Mouse (Mus musculus): ENCODE data around the gene Otog. TPM values are rescaled to one million over a fixed set of nuclear protein-coding genes. Genes with fewer than 3 reads are reported as not detected.

The Otog gene
- polyA plus RNA-seq, 1 experiment = not detected

- TF ChIP-seq POLR2A (IDR thresholded peaks at IDR 0.05; ENCODE audit: borderline replicate concordance, control insufficient read depth, low read depth, low read length) = no peak
- TF ChIP-seq CTCF (IDR thresholded peaks at IDR 0.05; ENCODE audit: control insufficient read depth, insufficient read depth, low read length) = no peak
- Histone ChIP-seq H3K4me3 (replicated peaks; ENCODE audit: control insufficient read depth, low read depth, low read length) (no peak overlapping the region), H3K27ac (ENCODE audit: control insufficient read depth, insufficient read depth, low read depth, low read length, poor library complexity) (no peak overlapping the region), H3K4me1 (ENCODE audit: control insufficient read depth, insufficient read depth, low read length) (no peaks in the 10 kb centered on the region)
Measured at GRCm38 (mm10) chr7:46246876-46247275, 6.1 kb downstream of the Otog start.

DNA sequence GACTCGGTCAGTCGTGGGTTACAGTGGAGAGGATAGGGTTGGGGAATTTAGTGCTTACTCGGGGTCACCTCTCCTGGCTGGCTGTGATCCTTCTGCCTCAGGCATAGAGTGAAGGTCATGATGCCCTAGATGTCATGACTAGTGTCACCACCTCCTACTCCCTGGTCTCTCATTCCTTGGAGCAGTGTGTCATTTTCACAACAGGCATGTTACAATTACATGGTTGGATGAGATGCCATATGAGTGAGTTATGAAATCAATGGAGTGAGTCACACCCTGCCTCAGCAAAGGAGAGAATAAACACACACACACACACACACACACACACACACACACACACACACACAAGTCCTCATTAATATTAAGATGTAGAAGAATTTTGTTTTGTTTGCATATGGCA, 6.8 kb downstream of the Otog start:
- Histone ChIP-seq H3K27ac (ENCODE audit: control insufficient read depth, insufficient read depth, low read depth, low read length, poor library complexity) (no peak overlapping the region), H3K4me3 (replicated peaks; ENCODE audit: control insufficient read depth, low read depth, low read length) (no peak overlapping the region), H3K4me1 (ENCODE audit: control insufficient read depth, insufficient read depth, low read length) (no peaks in the 10 kb centered on the region)
- no peak for TF ChIP-seq CTCF (IDR thresholded peaks at IDR 0.05; ENCODE audit: control insufficient read depth, insufficient read depth, low read length)
- no peak for TF ChIP-seq POLR2A (IDR thresholded peaks at IDR 0.05; ENCODE audit: borderline replicate concordance, control insufficient read depth, low read depth, low read length)
- WGBS = 68% methylated on average over 3 of the region's 3 CpGs

- Histone ChIP-seq H3K27ac (ENCODE audit: control insufficient read depth, insufficient read depth, low read depth, low read length, poor library complexity) (no peak overlapping the region), H3K4me1 (ENCODE audit: control insufficient read depth, insufficient read depth, low read length) (no peaks in the 10 kb centered on the region), H3K4me3 (replicated peaks; ENCODE audit: control insufficient read depth, low read depth, low read length) (no peak overlapping the region)
- TF ChIP-seq CTCF (IDR thresholded peaks at IDR 0.05; ENCODE audit: control insufficient read depth, insufficient read depth, low read length) (no peak), POLR2A (IDR thresholded peaks at IDR 0.05; ENCODE audit: borderline replicate concordance, control insufficient read depth, low read depth, low read length) (no peak)
- 76% methylated on average over 4 of the region's 4 CpGs for WGBS
Measured at GRCm38 (mm10) chr7:46251841-46252240, 11.1 kb downstream of the Otog start.

DNA sequence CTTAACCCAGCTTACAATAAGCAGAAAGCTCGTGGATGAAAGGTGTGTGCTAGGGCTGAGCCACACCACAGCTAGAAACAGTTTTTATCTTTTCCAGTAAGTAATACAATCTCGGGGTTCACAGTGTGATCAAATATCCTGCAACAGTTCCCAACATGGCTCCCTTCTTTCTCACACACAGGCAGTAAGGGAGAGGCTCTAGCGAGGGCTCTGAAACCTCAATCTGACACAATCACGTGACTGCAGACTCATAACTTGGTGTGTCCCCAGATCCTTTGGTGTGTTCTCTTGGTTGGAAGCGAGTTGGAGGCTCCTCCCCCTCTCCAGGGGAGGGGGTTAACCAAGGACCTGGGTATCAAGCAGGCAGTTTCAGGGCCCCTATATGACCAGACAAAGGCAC, 35.4 kb downstream of the Otog start:
- Histone ChIP-seq H3K27ac (ENCODE audit: control insufficient read depth, insufficient read depth, low read depth, low read length, poor library complexity) (no peak overlapping the region), H3K4me1 (ENCODE audit: control insufficient read depth, insufficient read depth, low read length) (no peaks in the 10 kb centered on the region), H3K4me3 (replicated peaks; ENCODE audit: control insufficient read depth, low read depth, low read length) (no peak overlapping the region)
- TF ChIP-seq POLR2A (IDR thresholded peaks at IDR 0.05; ENCODE audit: borderline replicate concordance, control insufficient read depth, low read depth, low read length) = no peak
- no peak for TF ChIP-seq CTCF (IDR thresholded peaks at IDR 0.05; ENCODE audit: control insufficient read depth, insufficient read depth, low read length)
- 49% methylated on average over 5 of the region's 5 CpGs for WGBS

DNA sequence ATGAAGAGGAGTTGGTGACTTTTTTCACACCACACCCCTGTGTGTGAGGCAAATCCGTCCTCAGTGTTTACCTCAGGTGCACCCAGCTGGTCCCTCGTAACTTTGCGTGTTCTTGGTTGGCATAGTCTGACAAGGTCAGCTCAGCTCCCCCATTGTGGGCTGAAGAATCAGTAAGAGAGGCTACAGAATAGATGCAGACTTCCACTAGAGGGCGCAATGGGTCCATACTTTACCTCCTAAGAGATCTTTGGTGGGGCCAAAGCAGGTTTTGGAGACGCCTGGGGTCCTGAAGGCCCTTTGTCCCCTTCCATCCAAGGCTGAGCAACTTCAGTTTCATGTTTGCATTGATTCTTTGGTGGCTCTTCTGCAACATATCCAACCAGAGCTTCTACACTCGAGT, 39.2 kb downstream of the Otog start:
- Histone ChIP-seq H3K27ac (ENCODE audit: control insufficient read depth, insufficient read depth, low read depth, low read length, poor library complexity) (no peak overlapping the region), H3K4me3 (replicated peaks; ENCODE audit: control insufficient read depth, low read depth, low read length) (no peak overlapping the region), H3K4me1 (ENCODE audit: control insufficient read depth, insufficient read depth, low read length) (no peaks in the 10 kb centered on the region)
- TF ChIP-seq CTCF (IDR thresholded peaks at IDR 0.05; ENCODE audit: control insufficient read depth, insufficient read depth, low read length) (0 out of 2 replicates have a peak, but pooled peaks have one; percentile 14), POLR2A (IDR thresholded peaks at IDR 0.05; ENCODE audit: borderline replicate concordance, control insufficient read depth, low read depth, low read length) (no peak)
- 12% methylated on average over 6 of the region's 6 CpGs for WGBS

- TF ChIP-seq POLR2A (IDR thresholded peaks at IDR 0.05; ENCODE audit: borderline replicate concordance, control insufficient read depth, low read depth, low read length) (no peak), CTCF (IDR thresholded peaks at IDR 0.05; ENCODE audit: control insufficient read depth, insufficient read depth, low read length) (no peak)
- H3K4me3 ChIP-seq (replicated peaks; ENCODE audit: control insufficient read depth, low read depth, low read length) = no peak overlapping the region
- H3K4me1 ChIP-seq (ENCODE audit: control insufficient read depth, insufficient read depth, low read length) = no peaks in the 10 kb centered on the region
- no peak overlapping the region for H3K27ac ChIP-seq (ENCODE audit: control insufficient read depth, insufficient read depth, low read depth, low read length, poor library complexity)
Measured at GRCm38 (mm10) chr7:46280896-46281295, 40.1 kb downstream of the Otog start.

- H3K27ac ChIP-seq (ENCODE audit: control insufficient read depth, insufficient read depth, low read depth, low read length, poor library complexity) = no peak overlapping the region
- 60% methylated on average over 7 of the region's 7 CpGs for WGBS
- H3K4me3 ChIP-seq (replicated peaks; ENCODE audit: control insufficient read depth, low read depth, low read length) = no peak overlapping the region
- TF ChIP-seq CTCF (IDR thresholded peaks at IDR 0.05; ENCODE audit: control insufficient read depth, insufficient read depth, low read length) (no peak), POLR2A (IDR thresholded peaks at IDR 0.05; ENCODE audit: borderline replicate concordance, control insufficient read depth, low read depth, low read length) (no peak)
- H3K4me1 ChIP-seq (ENCODE audit: control insufficient read depth, insufficient read depth, low read length) = no peaks in the 10 kb centered on the region
Measured at GRCm38 (mm10) chr7:46282276-46282675, 41.5 kb downstream of the Otog start.

- Histone ChIP-seq H3K27ac (ENCODE audit: control insufficient read depth, insufficient read depth, low read depth, low read length, poor library complexity) (no peak overlapping the region), H3K4me1 (ENCODE audit: control insufficient read depth, insufficient read depth, low read length) (no peaks in the 10 kb centered on the region), H3K4me3 (replicated peaks; ENCODE audit: control insufficient read depth, low read depth, low read length) (no peak overlapping the region)
- TF ChIP-seq POLR2A (IDR thresholded peaks at IDR 0.05; ENCODE audit: borderline replicate concordance, control insufficient read depth, low read depth, low read length) (no peak), CTCF (IDR thresholded peaks at IDR 0.05; ENCODE audit: control insufficient read depth, insufficient read depth, low read length) (no peak)
- 77% methylated on average over 10 of the region's 10 CpGs for WGBS
Measured at GRCm38 (mm10) chr7:46283681-46284080, 42.9 kb downstream of the Otog start.

DNA sequence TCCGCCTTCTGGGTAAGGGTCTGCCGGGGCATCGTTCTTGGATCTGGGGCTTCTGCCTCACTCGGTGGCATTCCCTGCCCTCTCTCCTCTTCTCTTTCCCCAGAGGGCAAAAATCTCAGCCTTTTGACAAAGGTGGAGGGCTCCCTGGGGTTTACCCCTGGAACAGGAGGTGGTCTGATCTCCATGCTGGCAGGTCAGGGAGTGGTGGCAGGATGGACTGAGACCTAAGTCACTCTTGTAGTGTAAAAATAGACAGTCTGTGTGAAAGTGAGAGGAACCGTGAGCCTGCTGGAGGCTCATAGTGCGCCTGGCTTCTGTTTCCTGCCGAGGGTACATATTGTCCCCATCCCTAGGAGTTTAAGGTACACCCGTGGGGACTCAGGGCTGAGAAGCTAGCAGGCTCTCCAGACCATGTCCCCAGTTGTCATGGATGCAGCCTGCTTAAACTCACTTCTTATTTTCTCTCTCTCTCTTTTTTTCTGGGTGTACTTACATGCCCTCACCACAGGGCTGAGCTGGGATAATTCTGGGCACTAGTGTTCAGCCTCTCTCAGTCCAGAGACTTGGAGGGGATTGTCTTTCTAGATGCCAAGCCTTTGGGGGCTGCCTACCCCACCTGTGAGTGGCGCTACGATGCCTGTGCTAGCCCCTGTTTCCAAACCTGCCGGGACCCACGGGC, 44.5 kb downstream of the Otog start:
- 77% methylated on average over 12 of the region's 12 CpGs for whole genome bisulfite sequencing
- TF ChIP-seq CTCF (IDR thresholded peaks at IDR 0.05; ENCODE audit: control insufficient read depth, insufficient read depth, low read length) (no peak), POLR2A (IDR thresholded peaks at IDR 0.05; ENCODE audit: borderline replicate concordance, control insufficient read depth, low read depth, low read length) (no peak)
- no peak overlapping the region for H3K27ac ChIP-seq (ENCODE audit: control insufficient read depth, insufficient read depth, low read depth, low read length, poor library complexity)
- no peak overlapping the region for H3K4me3 ChIP-seq (replicated peaks; ENCODE audit: control insufficient read depth, low read depth, low read length)
- H3K4me1 ChIP-seq (ENCODE audit: control insufficient read depth, insufficient read depth, low read length) = no peaks in the 10 kb centered on the region
